Comparison of ENCODE assay signal across 24 mouse cellular contexts in the genomic region with DNA sequence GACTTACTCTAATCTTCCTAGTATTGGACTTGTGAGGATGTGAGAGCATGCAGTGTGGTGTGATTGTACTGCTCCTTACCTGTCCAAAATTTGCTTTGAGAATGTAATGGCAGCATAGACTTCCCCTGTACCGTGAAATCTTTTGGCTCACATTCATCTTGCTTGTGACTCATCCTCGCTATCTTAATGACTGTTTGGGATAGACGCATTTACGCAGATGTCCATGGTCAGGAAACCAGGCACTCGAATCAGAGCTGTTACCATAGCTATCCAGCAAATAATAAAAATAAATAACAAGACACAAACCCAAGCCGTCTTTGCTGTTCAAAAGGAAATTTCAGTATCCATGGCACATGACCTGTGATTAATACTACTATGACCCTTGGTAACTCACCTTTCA.
DNase-seq lines count a peak whose midpoint lies in the region; ATAC-seq and TF ChIP-seq lines count a peak whose summit lies in the region.
"Had no signal": no experiment of that assay in that cellular context is flagged by ENCODE, and none has a peak within 500 bp of the region (broad histone marks: within the 10 kb centered on the region; RNA-seq: fewer than 3 reads in every experiment).

No protein-coding gene starts in this region.

- no peak overlapping the region for H3K4me3 ChIP-seq in lung, embryonic 14.5 days (ENCODE audit: low read depth, low read length)
- H3K4me3 ChIP-seq: forebrain, embryonic 15.5 days; limb, embryonic 12.5 days; liver, embryonic 12.5 days; lung, embryonic 15.5 days; neural tube, embryonic 15.5 days had no signal

- H3K4me2 ChIP-seq in lung, embryonic 14.5 days: peak overlapping the region; percentile 13; the same call in 1 of the 2 replicates
- H3K4me2 ChIP-seq: forebrain, embryonic 15.5 days; heart, embryonic 11.5 days; hindbrain, embryonic 14.5 days; liver, embryonic 12.5 days had no signal

- H3K4me1 ChIP-seq in lung, embryonic 14.5 days (ENCODE audit: insufficient read depth): 0 out of 2 replicates have a peak, but pooled peaks cover 4% of the 10 kb centered on the region
- H3K4me1 ChIP-seq: forebrain, embryonic 15.5 days; liver, embryonic 12.5 days; neural tube, embryonic 15.5 days had no signal

- no peak for DNase-seq in cerebellum, postnatal 36 days
- DNase-seq in lung, embryonic 14.5 days: no peak
- no peak for DNase-seq in lung, postnatal 4 days
- DNase-seq in adrenal gland, postnatal 10 days: peak; percentile 28
- no peak for DNase-seq in gastrocnemius, postnatal 25 days
- no peak for DNase-seq in kidney, postnatal 10 days
- DNase-seq: B cell, adult 2 months; cerebellum, adult 9-11 months; heart, postnatal 36 days; kidney, adult 8-10 months; kidney, postnatal 4 days; right cerebral cortex, postnatal 14 days; spleen, adult 18-20 months; thymus, adult 18-20 months; thymus, postnatal 4 days had no signal

- ATAC-seq in cerebellum, adult (ENCODE audit: insufficient number of reproducible peaks, low FRiP score, low TSS enrichment): 0 out of 2 replicates have a peak, but pooled peaks have one; percentile 7
- ATAC-seq in lung, embryonic 14.5 days (ENCODE audit: insufficient read depth): no peak
- ATAC-seq: liver, embryonic 12.5 days; Patski had no signal

- no peak overlapping the region for H3K9ac ChIP-seq in lung, embryonic 14.5 days
- H3K9ac ChIP-seq: forebrain, embryonic 15.5 days; hindbrain, embryonic 14.5 days; limb, embryonic 12.5 days; liver, embryonic 12.5 days; lung, embryonic 15.5 days; neural tube, embryonic 15.5 days had no signal

- no peak for TF ChIP-seq CTCF in lung, embryonic 14.5 days (IDR thresholded peaks at IDR 0.05; ENCODE audit: low read depth)

- H3K27ac ChIP-seq in lung, embryonic 14.5 days (ENCODE audit: low read depth): no peak overlapping the region
- H3K27ac ChIP-seq: forebrain, embryonic 15.5 days; hindbrain, embryonic 14.5 days; limb, embryonic 12.5 days; liver, embryonic 12.5 days; lung, embryonic 15.5 days; neural tube, embryonic 15.5 days had no signal

- H3K27me3 ChIP-seq in lung, embryonic 14.5 days (ENCODE audit: insufficient read depth, low read length): no peaks in the 10 kb centered on the region
- H3K27me3 ChIP-seq: forebrain, embryonic 15.5 days; limb, embryonic 12.5 days; liver, embryonic 12.5 days; lung, embryonic 15.5 days; neural tube, embryonic 15.5 days; Patski had no signal

- WGBS in lung, embryonic 14.5 days: 47% methylated on average over 6 of the region's 6 CpGs

- 0 out of 2 replicates have a peak, but pooled peaks cover 11% of the 10 kb centered on the region for H3K9me3 ChIP-seq in lung, embryonic 14.5 days (ENCODE audit: low read depth, low read length)
- H3K9me3 ChIP-seq: forebrain, embryonic 15.5 days; liver, embryonic 12.5 days; lung, embryonic 15.5 days had no signal

- H3K36me3 ChIP-seq in lung, embryonic 14.5 days (ENCODE audit: insufficient read depth): no peaks in the 10 kb centered on the region
- H3K36me3 ChIP-seq: forebrain, embryonic 15.5 days; limb, embryonic 12.5 days; liver, embryonic 12.5 days; lung, embryonic 15.5 days; neural tube, embryonic 15.5 days had no signal
